Mouse (Mus musculus): Measurements from ENCODE around the gene Olfr598. TPM values are rescaled to one million over a fixed set of nuclear protein-coding genes. Genes with fewer than 3 reads are reported as not detected.

Olfr598 gene
- polyA plus RNA-seq (2012; rRNA removed; ENCODE audit: low replicate concordance), result not detected in 2 replicates

DNA sequence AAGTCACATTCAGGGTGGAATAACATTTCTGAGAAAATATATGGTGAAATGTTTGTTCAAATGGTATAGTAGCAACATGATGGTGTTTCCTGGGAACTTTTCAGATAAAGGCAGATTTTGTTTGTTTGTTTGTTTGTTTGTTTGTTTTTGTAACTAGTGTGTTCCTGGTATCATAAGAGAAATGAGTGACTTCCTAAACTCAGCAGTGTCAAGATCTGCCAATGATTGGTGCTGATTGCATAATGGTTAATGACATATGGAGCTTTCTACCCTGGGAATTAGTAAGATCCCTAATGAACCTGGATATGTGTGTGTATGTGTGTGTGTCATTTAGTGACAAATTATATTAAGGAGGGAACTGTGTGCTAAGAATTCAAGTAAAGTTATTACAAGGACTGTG, at the start of gene Olfr598:
Gene Olfr598, plus strand, starts transcription at position 301 of the 400 bp plus-strand sequence.

DNA sequence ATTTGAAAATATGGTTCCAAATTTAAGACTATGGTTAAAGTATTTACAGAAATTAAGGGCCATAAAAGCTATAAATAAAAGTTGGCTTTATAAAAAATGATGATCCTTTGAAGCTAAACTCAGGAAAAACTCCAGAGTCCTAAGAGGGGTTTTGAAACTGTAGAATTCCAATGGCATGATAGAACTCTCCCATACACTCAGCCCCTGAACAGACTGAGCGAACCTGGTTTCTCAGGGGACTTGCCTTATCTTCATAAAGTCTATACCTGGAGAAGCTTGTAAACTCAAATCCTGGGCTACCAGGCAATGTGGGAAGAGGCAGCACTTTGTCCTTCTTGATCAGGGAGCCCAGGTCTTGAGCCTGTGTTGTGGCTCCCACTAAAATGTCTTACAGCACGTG, 18.0 kb upstream of the Olfr598 start, which contains the start of gene Olfr596:
Gene Olfr596, plus strand, starts transcription at position 301 of the 400 bp plus-strand sequence.

DNA sequence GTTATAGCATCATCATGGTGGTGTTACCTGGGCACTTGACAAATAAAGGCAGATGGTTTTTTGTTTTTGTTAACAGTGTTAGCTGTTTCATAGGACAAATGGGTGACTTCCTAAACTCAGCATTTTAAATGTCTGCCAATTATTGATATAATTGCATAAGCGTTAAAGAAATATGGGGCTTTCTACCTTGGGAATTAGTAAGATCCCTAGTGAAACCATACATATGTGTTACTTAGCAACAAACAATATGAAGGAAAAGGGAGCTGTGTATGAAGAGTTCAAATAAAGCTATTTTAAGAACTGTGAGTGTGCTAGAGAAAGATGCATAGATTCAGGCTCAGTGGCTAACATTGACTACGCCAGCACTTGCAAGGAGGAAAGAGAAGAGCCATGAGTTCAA, 7.4 kb upstream of the Olfr598 start, which contains the start of gene Olfr597:
Gene Olfr597, plus strand, starts transcription at position 301 of the 400 bp plus-strand sequence.

DNA sequence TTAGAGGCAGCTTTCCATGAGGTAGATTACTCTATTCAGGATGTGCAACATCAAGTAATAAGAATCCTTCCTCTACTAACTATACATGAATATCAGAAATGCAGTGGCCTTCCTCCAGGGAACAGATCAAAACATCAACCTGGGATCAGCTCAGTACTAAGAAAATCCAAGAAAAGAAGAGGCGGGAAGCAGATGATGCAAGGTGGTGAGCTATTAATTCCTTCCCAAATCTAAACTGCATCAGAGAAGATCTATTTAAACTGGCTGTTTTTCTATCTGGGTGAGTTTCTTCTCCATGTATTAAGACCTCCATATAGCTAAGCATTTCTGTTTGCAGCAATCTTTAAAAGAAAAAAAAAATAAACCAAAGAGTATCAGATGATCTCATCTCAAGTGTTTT, 12.2 kb downstream of the Olfr598 start, which contains the start of gene Olfr599:
Gene Olfr599, plus strand, starts transcription at position 301 of the 400 bp plus-strand sequence.

DNA sequence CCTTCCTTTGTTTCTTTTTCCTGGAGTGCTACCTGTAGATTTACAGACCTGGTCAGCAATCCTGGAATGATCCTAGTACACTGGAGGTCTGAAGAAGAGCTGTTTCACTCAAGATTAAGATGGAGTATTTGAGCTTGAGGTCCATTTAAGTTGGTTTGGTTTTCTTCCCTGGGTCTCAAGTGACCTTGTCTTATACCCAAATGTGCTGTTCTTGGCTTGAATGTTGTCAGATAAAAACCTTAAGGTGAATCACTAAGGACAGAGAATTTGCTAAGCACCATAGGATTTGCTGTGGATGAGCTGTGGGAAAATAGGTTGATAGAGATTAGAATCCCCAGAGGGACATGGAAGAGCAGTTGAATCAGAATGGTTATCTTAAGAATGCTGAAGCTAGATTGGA, 26.2 kb downstream of the Olfr598 start, which contains the start of gene Olfr600:
Gene Olfr600, minus strand, starts transcription at position 101 of the 400 bp plus-strand sequence.

DNA sequence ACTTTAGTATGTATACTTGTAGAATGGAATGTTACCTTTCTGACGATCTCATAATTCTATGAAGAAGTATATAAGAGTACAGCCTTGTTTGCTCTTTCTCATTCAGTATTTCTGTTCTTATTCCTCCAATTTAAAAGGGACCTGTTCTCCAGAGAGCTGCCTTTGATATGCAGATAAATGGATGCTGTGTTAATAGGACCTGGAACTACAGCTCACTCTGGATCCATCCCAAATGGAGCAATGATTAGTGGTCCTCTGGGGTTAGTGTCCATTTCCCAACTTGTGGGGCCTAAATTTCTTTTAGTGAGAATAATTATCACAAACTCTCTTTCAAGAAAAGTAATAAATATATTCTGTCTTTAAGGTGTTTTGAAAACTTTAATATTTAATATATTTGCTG, 39.2 kb downstream of the Olfr598 start, which contains the start of gene Olfr601:
Gene Olfr601, minus strand, starts transcription at position 101 of the 400 bp plus-strand sequence.

Other genes starting within 250 kb of the Olfr598 start
- not detected in 2 replicates for gene Olfr584, start 241.7 kb upstream of the Olfr598 start, polyA plus RNA-seq (2012; rRNA removed; ENCODE audit: low replicate concordance)
- not detected in 2 replicates for gene Olfr585, start 225.8 kb upstream of the Olfr598 start, polyA plus RNA-seq (2012; rRNA removed; ENCODE audit: low replicate concordance)
- gene Olfr586, start 197.9 kb upstream of the Olfr598 start, polyA plus RNA-seq (2012; rRNA removed; ENCODE audit: low replicate concordance), result not detected in 2 replicates
- not detected in 2 replicates for gene Olfr588-ps1, start 182.7 kb upstream of the Olfr598 start, polyA plus RNA-seq (2012; rRNA removed; ENCODE audit: low replicate concordance)
- not detected in 2 replicates for gene Olfr589, start 167.2 kb upstream of the Olfr598 start, polyA plus RNA-seq (2012; rRNA removed; ENCODE audit: low replicate concordance)
- not detected in 2 replicates for gene Olfr591, start 145.2 kb upstream of the Olfr598 start, polyA plus RNA-seq (2012; rRNA removed; ENCODE audit: low replicate concordance)
- not detected in 2 replicates for gene Olfr592, start 138.8 kb upstream of the Olfr598 start, polyA plus RNA-seq (2012; rRNA removed; ENCODE audit: low replicate concordance)
- not detected in 2 replicates for gene Olfr593, start 111.7 kb upstream of the Olfr598 start, polyA plus RNA-seq (2012; rRNA removed; ENCODE audit: low replicate concordance)
- not detected in 2 replicates for gene Olfr594, start 106.6 kb upstream of the Olfr598 start, polyA plus RNA-seq (2012; rRNA removed; ENCODE audit: low replicate concordance)
- not detected in 2 replicates for gene Usp17ld, start 71.1 kb upstream of the Olfr598 start, polyA plus RNA-seq (2012; rRNA removed; ENCODE audit: low replicate concordance)
- not detected in 2 replicates for gene Olfr596, start 17.9 kb upstream of the Olfr598 start, polyA plus RNA-seq (2012; rRNA removed; ENCODE audit: low replicate concordance)
- not detected in 2 replicates for gene Olfr597, start 7.3 kb upstream of the Olfr598 start, polyA plus RNA-seq (2012; rRNA removed; ENCODE audit: low replicate concordance)
- not detected in 2 replicates for gene Olfr599, start 12.3 kb downstream of the Olfr598 start, polyA plus RNA-seq (2012; rRNA removed; ENCODE audit: low replicate concordance)
- not detected in 2 replicates for gene Olfr600, start 26.1 kb downstream of the Olfr598 start, polyA plus RNA-seq (2012; rRNA removed; ENCODE audit: low replicate concordance)
- gene Olfr601, start 39.1 kb downstream of the Olfr598 start, polyA plus RNA-seq (2012; rRNA removed; ENCODE audit: low replicate concordance), result not detected in 2 replicates
- gene Olfr603, start 62.6 kb downstream of the Olfr598 start, polyA plus RNA-seq (2012; rRNA removed; ENCODE audit: low replicate concordance), result not detected in 2 replicates
- gene Usp17lc, start 91.5 kb downstream of the Olfr598 start, polyA plus RNA-seq (2012; rRNA removed; ENCODE audit: low replicate concordance), result not detected in 2 replicates
- gene Olfr605, start 121.9 kb downstream of the Olfr598 start, polyA plus RNA-seq (2012; rRNA removed; ENCODE audit: low replicate concordance), result not detected in 2 replicates
- gene Olfr606, start 125.5 kb downstream of the Olfr598 start, polyA plus RNA-seq (2012; rRNA removed; ENCODE audit: low replicate concordance), result not detected in 2 replicates
- not detected in 2 replicates for gene Olfr607, start 140.6 kb downstream of the Olfr598 start, polyA plus RNA-seq (2012; rRNA removed; ENCODE audit: low replicate concordance)
- not detected in 2 replicates for gene Olfr608, start 146.3 kb downstream of the Olfr598 start, polyA plus RNA-seq (2012; rRNA removed; ENCODE audit: low replicate concordance)
- not detected in 2 replicates for gene Olfr609, start 174.5 kb downstream of the Olfr598 start, polyA plus RNA-seq (2012; rRNA removed; ENCODE audit: low replicate concordance)
- gene Olfr610, start 188.6 kb downstream of the Olfr598 start, polyA plus RNA-seq (2012; rRNA removed; ENCODE audit: low replicate concordance), result not detected in 2 replicates
- gene Olfr611, start 197.3 kb downstream of the Olfr598 start, polyA plus RNA-seq (2012; rRNA removed; ENCODE audit: low replicate concordance), result not detected in 2 replicates
- not detected in 2 replicates for gene Olfr612, start 219.1 kb downstream of the Olfr598 start, polyA plus RNA-seq (2012; rRNA removed; ENCODE audit: low replicate concordance)
- gene Olfr613, start 224.5 kb downstream of the Olfr598 start, polyA plus RNA-seq (2012; rRNA removed; ENCODE audit: low replicate concordance), result not detected in 2 replicates
- not detected in 2 replicates for gene Olfr615, start 232.5 kb downstream of the Olfr598 start, polyA plus RNA-seq (2012; rRNA removed; ENCODE audit: low replicate concordance)
- not detected in 2 replicates for gene Olfr616, start 245.6 kb downstream of the Olfr598 start, polyA plus RNA-seq (2012; rRNA removed; ENCODE audit: low replicate concordance)
- gene Olfr617, start 249.5 kb downstream of the Olfr598 start, polyA plus RNA-seq (2012; rRNA removed; ENCODE audit: low replicate concordance), result not detected in 2 replicates

Measured in mammary gland, adult 2 months (tissue).